In the genomic region with DNA sequence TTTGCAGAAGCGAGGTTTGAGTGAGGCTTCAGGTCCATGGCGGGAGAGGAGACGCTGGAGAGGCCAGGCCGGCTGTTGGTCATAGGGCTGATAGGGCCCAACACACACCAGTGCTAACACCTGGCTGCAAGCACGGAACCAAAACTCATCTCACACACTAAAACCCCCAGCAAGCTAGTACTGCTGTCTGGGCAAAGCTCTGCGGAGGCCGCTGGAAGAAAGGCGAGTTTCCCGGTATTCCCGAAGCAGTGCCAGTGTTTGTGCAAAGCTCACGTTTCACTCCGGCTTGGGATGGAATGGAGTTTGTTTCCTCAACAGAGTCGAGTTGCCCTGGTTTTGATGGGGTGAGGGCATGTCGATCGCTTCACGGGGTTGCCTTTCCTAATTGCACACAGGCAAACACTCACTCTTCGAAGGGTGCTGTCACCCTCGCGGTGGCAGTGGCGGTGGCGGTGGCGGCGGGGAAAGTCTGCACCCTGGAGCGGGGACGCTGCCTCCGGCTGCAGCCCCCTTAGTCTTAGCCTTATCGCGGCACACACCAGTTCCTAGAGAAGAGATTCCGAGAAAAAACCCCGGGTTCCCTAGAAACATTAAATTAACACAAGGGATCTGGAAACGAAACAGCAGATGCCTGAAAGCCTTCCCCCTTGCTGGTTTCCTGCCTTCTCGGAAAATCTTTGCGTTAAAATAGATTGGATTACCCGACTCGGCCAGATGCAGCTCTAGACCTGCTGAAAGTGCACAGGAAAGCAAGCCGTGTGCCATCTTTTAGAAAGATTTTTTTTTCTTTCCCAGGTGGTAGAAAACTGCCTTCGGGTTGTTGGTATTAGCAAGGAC, we compare ENCODE assay signal across 8 mouse cellular contexts. TPM values are rescaled to one million over a fixed set of nuclear protein-coding genes. Genes with fewer than 3 reads are reported as not detected.
DNase-seq lines count a peak whose midpoint lies in the region; ATAC-seq and TF ChIP-seq lines count a peak whose summit lies in the region.

No protein-coding gene starts in this region.

- intact Hi-C loops in left cerebral cortex, adult 2 months (cut with DNase I): loop anchor here (2.0 to 5.0 kb wide), 3 partner anchors 58 to 177 kb away; partner anchors contain the start of gene Socs2
- intact Hi-C loops in left cerebral cortex, postnatal 4 days (cut with DNase I): loop anchor here (10.0 kb wide), 1 partner anchor 150 kb away; the partner anchor contains the start of gene Socs2

- H3K27me3 ChIP-seq in intestine, embryonic 16.5 days (replicated peaks; ENCODE audit: control insufficient read depth, insufficient read depth, low read length): no peaks in the 10 kb centered on the region
- H3K27me3 ChIP-seq in liver, embryonic 15.5 days: peaks cover 36% of the 10 kb centered on the region

- DNase-seq in left cerebral cortex, adult 2 months (ENCODE audit: extremely low spot score in 1 of 2, low spot score in 2 of 2): peak; percentile 37 to 46
- DNase-seq in left cerebral cortex, postnatal 4 days: no peak
- DNase-seq in embryo, embryonic 10.5 days (ENCODE audit: low spot score): peak; percentile 76
- peak; percentile 75 for DNase-seq in neural tube, embryonic 10.5 days (ENCODE audit: extremely low spot score, low spot score)
- DNase-seq in thymus, postnatal 0 days (ENCODE audit: low spot score): peak; percentile 39

- peak overlapping the region; percentile 84 for H3K4me2 ChIP-seq in intestine, embryonic 16.5 days (ENCODE audit: low read depth, low read length)
- peak overlapping the region; percentile 68 for H3K4me2 ChIP-seq in liver, embryonic 15.5 days

- no peaks in the 10 kb centered on the region for H3K9me3 ChIP-seq in intestine, embryonic 16.5 days (ENCODE audit: control insufficient read depth, low read length)
- H3K9me3 ChIP-seq in liver, embryonic 15.5 days (replicated peaks): no peaks in the 10 kb centered on the region

- H3K9ac ChIP-seq in intestine, embryonic 16.5 days (ENCODE audit: low read depth, low read length): peak overlapping the region; percentile 66
- H3K9ac ChIP-seq in liver, embryonic 15.5 days: 0 out of 2 replicates have a peak overlapping the region, but pooled peaks have one; percentile 8

- WGBS in intestine, embryonic 16.5 days: 10% methylated on average over 37 of the region's 37 CpGs
- WGBS in liver, embryonic 15.5 days (ENCODE audit: insufficient replicate concordance): 8% methylated on average over 37 of the region's 37 CpGs

- H3K36me3 ChIP-seq in intestine, embryonic 16.5 days (ENCODE audit: control insufficient read depth, insufficient read depth, low read length): no peaks in the 10 kb centered on the region
- no peaks in the 10 kb centered on the region for H3K36me3 ChIP-seq in liver, embryonic 15.5 days (replicated peaks)

- H3K27ac ChIP-seq in left cerebral cortex, adult 2 months: peak overlapping the region; percentile 83
- peak overlapping the region; percentile 37; the same call in 1 of the 2 replicates for H3K27ac ChIP-seq in intestine, embryonic 16.5 days (ENCODE audit: low read length)
- no peak overlapping the region; the same call in 1 of the 2 replicates for H3K27ac ChIP-seq in liver, embryonic 15.5 days (replicated peaks)

- H3K4me1 ChIP-seq in intestine, embryonic 16.5 days (ENCODE audit: control insufficient read depth, insufficient read depth, low read length): peaks cover 11% of the 10 kb centered on the region
- H3K4me1 ChIP-seq in liver, embryonic 15.5 days (replicated peaks): peaks cover 18% of the 10 kb centered on the region

- peak; percentile 63 for ATAC-seq in granulocyte monocyte progenitor cell, adult 5-6 weeks (replicated peaks; ENCODE audit: poor library complexity, severe bottlenecking)
- ATAC-seq in intestine, embryonic 16.5 days: peak; percentile 58
- ATAC-seq in liver, embryonic 15.5 days (ENCODE audit: insufficient read depth): peak; percentile 44; the same call in 1 of the 2 replicates

- peak overlapping the region; percentile 49 for H3K4me3 ChIP-seq in left cerebral cortex, adult 2 months
- H3K4me3 ChIP-seq in intestine, embryonic 16.5 days (ENCODE audit: low read length): peak overlapping the region; percentile 45
- peak overlapping the region; percentile 44 for H3K4me3 ChIP-seq in liver, embryonic 15.5 days (replicated peaks)

- TF ChIP-seq CTCF in left cerebral cortex, adult 2 months (IDR thresholded peaks at IDR 0.05): no peak

RNA-seq across cellular contexts. Expression of gene Cradd, which starts 59.2 kb away (rescaled TPM):
- 1 to 10 TPM; 5.6 to 5.9 TPM for total RNA-seq in left cerebral cortex, adult 2 months (2021)
- 1 to 10 TPM; 7.4 TPM for total RNA-seq in left cerebral cortex, postnatal 4 days (2021)
- 15.0 and 15.5 TPM in 2 replicates for total RNA-seq in granulocyte monocyte progenitor cell, adult 5-6 weeks (2014; fragmentation: Nextera tagmentation)
- 3.3 and 5.3 TPM in 2 replicates for total RNA-seq in granulocyte monocyte progenitor cell, adult 5-6 weeks (2017)
- polyA plus RNA-seq in intestine, embryonic 16.5 days (2015; fragmentation: Nextera tagmentation; extraction: Ambion mirVana): 11.6 and 11.8 TPM in 2 replicates
- 3.6 and 4.2 TPM in 2 replicates for polyA plus RNA-seq in liver, embryonic 15.5 days (2015; fragmentation: Nextera tagmentation; extraction: Ambion mirVana)
- polyA plus RNA-seq in thymus, postnatal 0 days (2015; fragmentation: Nextera tagmentation; extraction: Ambion mirVana): 7.6 and 10.2 TPM in 2 replicates
